Mouse (Mus musculus): Measurements from ENCODE around the gene Celsr1. TPM values are rescaled to one million over a fixed set of nuclear protein-coding genes. Genes with fewer than 3 reads are reported as not detected.
A peak's percentile ranks its signal among the peaks of the same experiment; 100 is the strongest.

The Celsr1 gene
- polyA plus RNA-seq, 1 experiment from 2014 or later = 1.1 TPM

DNA sequence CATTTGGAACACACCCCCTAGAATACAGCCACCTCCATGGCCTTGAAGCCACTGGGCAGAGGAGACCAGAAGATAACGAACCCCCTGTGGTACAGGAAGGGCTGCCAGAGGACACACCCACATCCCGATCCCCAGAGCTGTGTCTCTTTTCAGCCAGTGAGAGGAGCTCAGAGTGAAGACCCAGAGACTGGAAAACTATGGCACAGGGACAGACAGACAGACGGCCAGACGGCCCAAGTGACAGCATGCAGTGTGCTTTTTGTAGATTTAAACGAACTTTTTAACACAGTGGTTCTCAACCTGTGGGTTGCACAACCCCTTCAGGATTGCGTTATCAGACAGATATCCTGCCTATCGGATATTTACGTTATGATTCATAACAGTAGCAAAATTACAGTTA is 63.1 kb downstream of the Celsr1 start:
- Histone ChIP-seq H3K4me2 (ENCODE audit: low read length) (no peak overlapping the region), H3K9ac (ENCODE audit: low read depth, low read length) (no peak overlapping the region), H3K27me3 (ENCODE audit: control insufficient read depth, insufficient read depth, low read depth, low read length) (no peaks in the 10 kb centered on the region), H3K4me3 (ENCODE audit: low read depth, low read length) (no peak overlapping the region), H3K9me3 (replicated peaks; ENCODE audit: control insufficient read depth, low read length, poor library complexity, severe bottlenecking) (no peaks in the 10 kb centered on the region), H3K4me1 (ENCODE audit: control insufficient read depth, insufficient read depth, low read length) (peaks cover 10% of the 10 kb centered on the region; the same call in 1 of the 2 replicates), H3K27ac (ENCODE audit: low read length) (no peak overlapping the region), H3K36me3 (ENCODE audit: control insufficient read depth, insufficient read depth, low read length) (no peaks in the 10 kb centered on the region)
- 69% methylated on average over 8 of the region's 8 CpGs for WGBS
- no peak for ATAC-seq

DNA sequence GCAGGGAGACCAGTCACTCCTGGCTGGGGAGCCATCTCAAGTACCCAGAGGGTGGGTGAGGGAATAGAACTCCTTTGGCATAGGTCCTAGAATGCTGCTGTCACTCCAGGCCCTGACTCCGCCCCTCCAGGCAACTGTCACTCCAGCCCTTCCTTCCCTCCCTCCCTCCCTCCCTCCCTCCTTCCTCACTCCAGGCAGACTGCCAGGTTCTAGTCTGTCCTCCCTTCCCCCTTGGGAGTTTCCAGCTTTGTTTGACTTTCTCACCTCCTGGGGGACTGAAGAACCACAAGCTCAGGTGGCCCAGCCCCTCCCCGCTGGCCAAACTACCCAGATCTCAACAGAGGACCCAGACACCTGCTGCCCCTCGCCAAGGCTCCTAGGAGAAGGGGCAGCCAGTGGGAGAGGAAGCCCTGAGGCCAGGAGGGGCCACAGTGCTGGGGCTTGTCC is 63.8 kb downstream of the Celsr1 start:
- whole genome bisulfite sequencing = 63% methylated on average over 3 of the region's 3 CpGs

DNA sequence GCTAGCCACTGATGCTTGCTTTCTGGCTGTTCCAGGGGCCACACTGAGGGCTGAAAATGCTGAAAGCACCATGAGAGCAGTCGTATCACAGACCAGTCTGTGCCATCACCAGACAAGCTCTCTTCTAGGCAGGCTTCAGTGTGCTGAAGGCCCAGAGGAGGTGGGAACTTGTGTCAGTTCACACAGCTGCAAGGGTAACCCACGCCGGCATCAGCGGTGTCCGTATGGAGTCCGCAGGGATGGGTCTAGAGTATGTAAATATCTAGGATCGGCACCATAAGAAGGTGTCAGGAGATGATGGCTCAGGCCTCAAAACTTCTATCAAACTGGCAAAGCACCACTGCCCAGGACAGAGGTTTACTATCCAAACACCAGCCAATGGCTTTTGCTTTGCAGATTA is 64.3 kb downstream of the Celsr1 start:
- WGBS = 86% methylated on average over 7 of the region's 7 CpGs
- Histone ChIP-seq H3K4me2 (ENCODE audit: low read length) (no peak overlapping the region), H3K9ac (ENCODE audit: low read depth, low read length) (no peak overlapping the region), H3K27me3 (ENCODE audit: control insufficient read depth, insufficient read depth, low read depth, low read length) (no peaks in the 10 kb centered on the region), H3K36me3 (ENCODE audit: control insufficient read depth, insufficient read depth, low read length) (no peaks in the 10 kb centered on the region), H3K4me1 (ENCODE audit: control insufficient read depth, insufficient read depth, low read length) (peaks cover 4% of the 10 kb centered on the region; the same call in 1 of the 2 replicates), H3K9me3 (replicated peaks; ENCODE audit: control insufficient read depth, low read length, poor library complexity, severe bottlenecking) (no peaks in the 10 kb centered on the region), H3K4me3 (ENCODE audit: low read depth, low read length) (no peak overlapping the region), H3K27ac (ENCODE audit: low read length) (no peak overlapping the region)
- no peak for ATAC-seq

More for the DNA sequence above, 63.8 kb downstream of the Celsr1 start:
- no peak overlapping the region for H3K4me2 ChIP-seq (ENCODE audit: low read length)
- H3K9ac ChIP-seq (ENCODE audit: low read depth, low read length) = no peak overlapping the region
- no peak overlapping the region for H3K4me3 ChIP-seq (ENCODE audit: low read depth, low read length)
- H3K27ac ChIP-seq (ENCODE audit: low read length) = no peak overlapping the region
- no peaks in the 10 kb centered on the region for H3K36me3 ChIP-seq (ENCODE audit: control insufficient read depth, insufficient read depth, low read length)
- ATAC-seq = 0 out of 2 replicates have a peak, but pooled peaks have one; percentile 21
- no peaks in the 10 kb centered on the region for H3K27me3 ChIP-seq (ENCODE audit: control insufficient read depth, insufficient read depth, low read depth, low read length)
- H3K4me1 ChIP-seq (ENCODE audit: control insufficient read depth, insufficient read depth, low read length) = peaks cover 8% of the 10 kb centered on the region; the same call in 1 of the 2 replicates
- H3K9me3 ChIP-seq (replicated peaks; ENCODE audit: control insufficient read depth, low read length, poor library complexity, severe bottlenecking) = no peaks in the 10 kb centered on the region

- ATAC-seq = no peak
- Histone ChIP-seq H3K4me2 (ENCODE audit: low read length) (no peak overlapping the region), H3K27me3 (ENCODE audit: control insufficient read depth, insufficient read depth, low read depth, low read length) (no peaks in the 10 kb centered on the region), H3K9ac (ENCODE audit: low read depth, low read length) (no peak overlapping the region), H3K9me3 (replicated peaks; ENCODE audit: control insufficient read depth, low read length, poor library complexity, severe bottlenecking) (no peaks in the 10 kb centered on the region), H3K4me3 (ENCODE audit: low read depth, low read length) (no peak overlapping the region), H3K4me1 (ENCODE audit: control insufficient read depth, insufficient read depth, low read length) (peaks cover 3% of the 10 kb centered on the region; the same call in 1 of the 2 replicates), H3K27ac (ENCODE audit: low read length) (no peak overlapping the region), H3K36me3 (ENCODE audit: control insufficient read depth, insufficient read depth, low read length) (no peaks in the 10 kb centered on the region)
- 92% methylated on average over 7 of the region's 7 CpGs for WGBS
Observed at GRCm38 (mm10) chr15:85966032-85966431, 67.5 kb downstream of the Celsr1 start.

DNA sequence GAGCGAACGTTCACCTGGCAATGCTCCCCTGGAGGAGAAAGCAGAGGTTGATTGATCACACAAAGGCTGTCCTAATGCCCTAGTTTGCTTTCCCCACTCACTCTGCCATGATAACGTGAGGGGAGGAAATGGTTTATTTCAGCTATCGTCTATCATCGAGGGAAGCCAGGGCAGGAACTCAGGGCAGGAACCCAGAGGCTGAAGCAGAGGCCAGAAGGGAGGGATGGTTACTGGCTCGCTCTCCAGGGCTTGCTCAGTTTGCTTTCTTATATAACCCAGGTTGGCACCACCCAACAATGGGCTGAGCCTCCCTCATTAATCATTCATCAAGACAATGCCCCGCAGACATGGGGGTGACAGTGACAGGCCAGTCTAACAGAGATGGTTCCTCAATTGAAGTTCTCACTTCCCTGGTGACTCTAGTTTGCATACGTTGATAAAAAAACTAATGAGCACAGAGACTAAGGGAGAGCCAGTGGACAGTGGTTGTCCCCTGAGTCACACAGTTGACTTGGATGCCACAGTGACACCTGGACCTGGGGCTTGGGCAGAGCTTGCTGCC is 70.2 kb downstream of the Celsr1 start:
- no peak for ATAC-seq
- H3K4me2 ChIP-seq (ENCODE audit: low read length) = no peak overlapping the region
- H3K4me1 ChIP-seq (ENCODE audit: control insufficient read depth, insufficient read depth, low read length) = no peaks in the 10 kb centered on the region
- H3K9ac ChIP-seq (ENCODE audit: low read depth, low read length) = no peak overlapping the region
- no peak overlapping the region for H3K4me3 ChIP-seq (ENCODE audit: low read depth, low read length)
- H3K27ac ChIP-seq (ENCODE audit: low read length) = no peak overlapping the region
- no peaks in the 10 kb centered on the region for H3K27me3 ChIP-seq (ENCODE audit: control insufficient read depth, insufficient read depth, low read depth, low read length)
- 77% methylated on average over 8 of the region's 8 CpGs for WGBS
- H3K36me3 ChIP-seq (ENCODE audit: control insufficient read depth, insufficient read depth, low read length) = no peaks in the 10 kb centered on the region
- H3K9me3 ChIP-seq (replicated peaks; ENCODE audit: control insufficient read depth, low read length, poor library complexity, severe bottlenecking) = no peaks in the 10 kb centered on the region

- Histone ChIP-seq H3K4me2 (ENCODE audit: low read length) (no peak overlapping the region), H3K9ac (ENCODE audit: low read depth, low read length) (no peak overlapping the region), H3K4me3 (ENCODE audit: low read depth, low read length) (no peak overlapping the region), H3K36me3 (ENCODE audit: control insufficient read depth, insufficient read depth, low read length) (no peaks in the 10 kb centered on the region), H3K4me1 (ENCODE audit: control insufficient read depth, insufficient read depth, low read length) (no peaks in the 10 kb centered on the region), H3K27me3 (ENCODE audit: control insufficient read depth, insufficient read depth, low read depth, low read length) (no peaks in the 10 kb centered on the region), H3K9me3 (replicated peaks; ENCODE audit: control insufficient read depth, low read length, poor library complexity, severe bottlenecking) (no peaks in the 10 kb centered on the region), H3K27ac (ENCODE audit: low read length) (no peak overlapping the region)
- ATAC-seq = no peak
- 92% methylated on average over 8 of the region's 8 CpGs for WGBS
Observed at GRCm38 (mm10) chr15:85962691-85963090, 70.9 kb downstream of the Celsr1 start.

GRCm38 (mm10) chr15:85961651-85962050 is 71.9 kb downstream of the Celsr1 start:
- H3K9me3 ChIP-seq (replicated peaks; ENCODE audit: control insufficient read depth, low read length, poor library complexity, severe bottlenecking) = no peaks in the 10 kb centered on the region
- H3K36me3 ChIP-seq (ENCODE audit: control insufficient read depth, insufficient read depth, low read length) = no peaks in the 10 kb centered on the region
- H3K9ac ChIP-seq (ENCODE audit: low read depth, low read length) = no peak overlapping the region
- no peak overlapping the region for H3K27ac ChIP-seq (ENCODE audit: low read length)
- H3K4me3 ChIP-seq (ENCODE audit: low read depth, low read length) = no peak overlapping the region
- no peaks in the 10 kb centered on the region for H3K27me3 ChIP-seq (ENCODE audit: control insufficient read depth, insufficient read depth, low read depth, low read length)
- ATAC-seq = no peak
- WGBS = 88% methylated on average over 4 of the region's 4 CpGs
- no peaks in the 10 kb centered on the region for H3K4me1 ChIP-seq (ENCODE audit: control insufficient read depth, insufficient read depth, low read length)
- no peak overlapping the region for H3K4me2 ChIP-seq (ENCODE audit: low read length)

DNA sequence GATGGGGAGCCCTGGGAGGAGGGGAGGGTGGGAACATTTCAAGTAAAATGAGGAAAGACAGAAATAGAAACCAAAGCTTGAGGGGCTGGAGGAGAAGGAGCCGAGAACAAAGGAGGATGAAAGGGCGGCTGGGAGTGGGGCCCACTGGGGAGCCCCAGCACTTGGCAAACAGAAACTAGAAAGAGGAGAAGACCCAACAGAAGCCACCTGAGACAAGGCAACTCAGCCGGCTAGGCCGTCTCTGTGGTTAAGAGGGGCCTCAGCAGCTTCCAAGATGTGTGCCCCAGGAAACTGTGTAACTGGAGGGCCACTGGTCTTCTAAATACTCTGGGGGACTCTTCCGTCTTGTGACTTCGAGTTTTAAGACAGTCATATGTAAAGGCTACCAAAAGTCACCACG is 72.4 kb downstream of the Celsr1 start:
- H3K4me3 ChIP-seq (ENCODE audit: low read depth, low read length) = no peak overlapping the region
- H3K4me1 ChIP-seq (ENCODE audit: control insufficient read depth, insufficient read depth, low read length) = no peaks in the 10 kb centered on the region
- no peak overlapping the region for H3K9ac ChIP-seq (ENCODE audit: low read depth, low read length)
- no peak for ATAC-seq
- 71% methylated on average over 7 of the region's 7 CpGs for WGBS
- H3K4me2 ChIP-seq (ENCODE audit: low read length) = no peak overlapping the region
- H3K27ac ChIP-seq (ENCODE audit: low read length) = no peak overlapping the region
- H3K27me3 ChIP-seq (ENCODE audit: control insufficient read depth, insufficient read depth, low read depth, low read length) = no peaks in the 10 kb centered on the region
- no peaks in the 10 kb centered on the region for H3K36me3 ChIP-seq (ENCODE audit: control insufficient read depth, insufficient read depth, low read length)
- no peaks in the 10 kb centered on the region for H3K9me3 ChIP-seq (replicated peaks; ENCODE audit: control insufficient read depth, low read length, poor library complexity, severe bottlenecking)

DNA sequence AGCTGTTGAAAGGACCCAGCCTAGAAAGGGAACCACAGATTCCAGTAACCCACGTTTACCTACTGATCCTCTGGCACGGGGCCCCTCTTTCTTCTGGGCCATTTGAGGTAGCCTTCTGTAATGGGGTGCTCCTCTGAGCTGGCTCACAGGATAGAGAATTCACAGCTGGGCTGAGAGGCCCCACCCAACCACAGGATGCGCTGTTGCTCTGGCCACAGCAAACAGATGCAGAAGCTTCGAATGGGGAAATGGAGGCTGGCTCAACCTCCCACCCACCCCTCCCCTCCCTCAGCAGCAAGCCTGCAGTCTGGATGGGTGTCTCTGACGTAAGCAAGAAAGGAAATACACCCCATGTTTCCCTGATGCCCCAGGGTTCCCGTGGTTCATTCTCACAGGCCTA is 77.4 kb downstream of the Celsr1 start:
- WGBS = 75% methylated on average over 6 of the region's 6 CpGs
- Histone ChIP-seq H3K27ac (ENCODE audit: low read length) (no peak overlapping the region), H3K4me2 (ENCODE audit: low read length) (no peak overlapping the region), H3K36me3 (ENCODE audit: control insufficient read depth, insufficient read depth, low read length) (no peaks in the 10 kb centered on the region), H3K9me3 (replicated peaks; ENCODE audit: control insufficient read depth, low read length, poor library complexity, severe bottlenecking) (no peaks in the 10 kb centered on the region), H3K4me3 (ENCODE audit: low read depth, low read length) (no peak overlapping the region), H3K9ac (ENCODE audit: low read depth, low read length) (no peak overlapping the region), H3K27me3 (ENCODE audit: control insufficient read depth, insufficient read depth, low read depth, low read length) (no peaks in the 10 kb centered on the region), H3K4me1 (ENCODE audit: control insufficient read depth, insufficient read depth, low read length) (no peaks in the 10 kb centered on the region)
- ATAC-seq = no peak
